Mouse (Mus musculus) adipocyte (in vitro differentiated cells): ENCODE measurements at regions not wholly inside any gene's neighbourhood (a gene's known extent, or its start where the extent isn't known, plus 50 kb on each side); places are given as distances from the start of the nearest gene placed in this dataset.
"Not testable (repeated sequence)": the region's sequence is repeated elsewhere in the genome, so short reads cannot be mapped to it uniquely, and the experiment has no call there.

ENCODE experiments used
- DNase-seq: peaks from one replicate; pipeline ENCODE4 v3.0.0-alpha.2; 2016; ENCODE audit warnings: low spot score

GRCm38 (mm10) chr10:99584855-99585254, 174.6 kb downstream of the Csl start:
- no peak for DNase-seq

DNA sequence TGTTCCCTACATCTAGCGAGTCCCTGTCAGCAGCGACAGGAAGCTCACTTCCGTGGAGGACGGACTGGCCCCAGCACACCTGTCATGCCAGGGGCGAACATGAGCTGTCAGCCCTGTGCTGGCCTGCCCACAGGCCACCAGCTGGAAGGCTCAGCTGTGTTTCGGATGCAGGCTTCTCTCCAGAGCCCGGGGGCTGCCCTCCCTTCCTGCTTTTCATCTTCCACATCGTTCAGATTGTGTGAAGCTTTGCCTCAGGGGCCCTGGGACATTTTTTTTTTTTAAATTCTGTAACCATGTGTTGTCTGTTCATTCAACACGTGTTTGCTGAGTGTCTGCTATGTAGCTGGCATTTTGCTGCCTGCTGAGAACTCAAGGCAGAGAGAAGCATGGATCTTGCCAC, 167.2 kb downstream of the Csl start:
- no peak for DNase-seq

- DNase-seq = no peak
Measured at GRCm38 (mm10) chr10:99595659-99596058, 163.8 kb downstream of the Csl start.

DNA sequence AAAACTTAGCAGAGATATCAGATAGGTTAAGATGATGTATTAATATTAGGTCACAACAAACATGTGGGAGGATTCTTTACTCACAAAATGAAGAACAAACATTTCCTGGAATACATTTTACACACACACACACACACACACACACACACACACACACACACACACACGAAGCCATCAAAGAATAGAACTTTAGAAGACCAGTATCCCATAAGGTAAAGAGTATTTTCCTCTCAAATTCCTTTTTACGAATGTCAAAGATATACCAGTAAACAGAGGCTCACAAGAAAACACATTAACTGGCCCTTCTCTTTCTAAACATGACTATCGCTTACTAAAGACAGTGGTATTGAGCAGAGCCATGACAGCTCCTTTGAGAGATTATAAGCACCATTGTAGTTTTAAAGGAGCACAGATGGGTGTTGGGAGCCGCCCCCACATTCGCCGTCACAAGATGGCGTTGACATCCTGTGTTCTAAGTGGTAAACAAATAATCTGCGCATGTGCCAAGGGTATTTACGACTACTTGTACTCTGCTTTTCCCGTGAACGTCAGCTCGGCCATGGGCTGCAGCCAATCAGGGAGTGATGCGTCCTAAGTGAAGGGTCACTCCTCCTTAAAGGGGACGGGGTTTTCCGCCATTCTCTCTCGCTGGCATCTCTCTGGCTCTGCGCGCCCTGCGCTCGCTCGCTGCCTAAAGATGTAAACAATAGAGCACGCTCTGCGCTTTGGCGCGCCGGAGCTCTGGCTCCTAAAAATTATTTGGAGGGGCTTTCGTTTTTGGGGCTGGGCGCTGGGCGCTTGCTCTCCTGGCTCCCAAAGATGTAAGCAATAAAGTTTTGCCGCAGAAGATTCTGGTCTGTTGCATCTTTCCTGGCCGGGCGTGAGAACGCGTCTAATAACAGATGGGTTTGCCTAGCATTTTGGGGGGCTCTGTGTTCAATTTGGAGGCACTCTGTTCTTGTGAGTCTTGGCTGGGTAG, 160.0 kb downstream of the Csl start:
- DNase-seq = not testable (repeated sequence)

GRCm38 (mm10) chr10:99602331-99602730, 157.1 kb downstream of the Csl start:
- peak; percentile 82 for DNase-seq

DNA sequence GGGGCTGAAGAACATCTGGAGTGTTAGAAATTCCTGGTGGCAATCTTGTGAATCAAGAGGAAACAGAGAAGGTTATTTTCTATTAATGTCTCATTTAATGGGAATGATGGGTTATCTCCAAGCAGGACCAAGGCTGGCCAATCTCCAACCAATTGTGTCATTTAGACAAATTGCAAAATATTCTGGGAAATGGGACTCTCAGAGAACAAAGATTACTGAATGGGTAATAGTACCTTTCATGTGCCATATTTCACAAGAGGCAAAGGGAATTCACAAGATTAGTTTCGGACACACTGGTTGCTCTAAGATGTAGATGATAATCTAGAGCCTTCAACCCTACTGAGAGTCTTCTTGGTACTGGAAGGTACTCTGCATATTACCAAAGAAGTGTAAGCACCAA, 155.3 kb downstream of the Csl start:
- no peak for DNase-seq

GRCm38 (mm10) chr10:99608477-99608876, 151.0 kb downstream of the Csl start:
- no peak for DNase-seq

DNA sequence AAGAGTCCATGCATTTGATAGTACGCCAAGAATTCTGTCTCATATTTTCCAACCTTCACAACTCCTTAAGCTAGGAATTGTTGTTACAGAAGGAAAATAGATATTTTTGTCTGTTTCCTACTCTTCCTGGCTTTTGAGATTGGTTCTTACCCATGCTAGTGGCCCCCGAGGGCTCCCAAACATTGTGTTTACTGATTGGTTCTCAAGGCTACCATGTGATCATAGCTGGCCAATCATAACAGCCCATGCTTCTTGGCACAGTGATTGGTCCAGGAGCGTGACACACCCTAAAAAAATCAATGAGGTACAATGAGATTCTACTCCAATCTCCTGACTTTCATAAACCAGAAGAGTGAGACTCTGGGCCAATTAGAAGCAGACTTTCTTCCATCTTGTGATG, 150.0 kb downstream of the Csl start:
- no peak for DNase-seq

GRCm38 (mm10) chr10:99610890-99611289, 148.6 kb downstream of the Csl start:
- no peak for DNase-seq

DNA sequence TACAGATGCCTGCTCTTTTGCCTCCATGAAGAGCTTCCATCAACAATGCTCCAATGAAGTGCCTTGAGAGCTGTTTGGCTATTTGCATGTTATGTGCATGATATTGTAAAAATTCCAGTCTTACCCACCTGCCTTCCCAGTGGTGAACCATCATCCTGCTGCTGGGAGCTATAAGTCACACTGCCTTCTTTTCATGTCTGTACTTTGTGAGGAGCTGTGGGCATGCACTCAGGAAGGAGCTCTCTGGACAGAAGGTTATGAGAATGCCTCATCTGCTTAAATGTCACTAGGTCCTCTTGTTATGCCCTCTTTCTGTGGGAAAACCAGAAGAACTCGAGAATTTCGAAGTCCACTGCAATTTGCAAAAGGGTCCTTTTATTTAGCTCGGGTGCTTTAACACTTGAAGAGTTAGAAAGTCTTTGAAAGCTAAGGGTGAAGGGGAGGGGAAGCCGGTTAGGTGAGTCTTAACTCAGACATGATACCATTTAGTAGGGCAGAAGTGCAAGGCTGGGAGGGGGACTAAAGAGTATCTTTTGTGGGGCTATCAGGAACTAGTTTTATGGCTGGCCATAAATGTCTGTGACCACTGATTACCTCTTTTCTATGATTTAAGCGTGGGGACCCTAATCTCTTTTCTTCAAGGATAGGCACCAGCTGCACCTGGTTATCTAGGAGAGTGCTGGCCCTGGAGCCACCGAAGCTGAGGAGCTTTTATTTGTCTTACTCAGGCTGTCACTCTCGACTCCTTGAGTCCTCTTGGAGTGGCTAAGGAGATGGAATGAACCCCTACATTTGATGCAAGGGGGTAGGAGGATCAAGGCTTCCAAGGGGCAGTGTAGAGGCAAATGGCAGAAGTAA, 144.8 kb downstream of the Csl start:
- DNase-seq = no peak

GRCm38 (mm10) chr10:99615371-99615770, 144.1 kb downstream of the Csl start:
- DNase-seq = no peak

DNA sequence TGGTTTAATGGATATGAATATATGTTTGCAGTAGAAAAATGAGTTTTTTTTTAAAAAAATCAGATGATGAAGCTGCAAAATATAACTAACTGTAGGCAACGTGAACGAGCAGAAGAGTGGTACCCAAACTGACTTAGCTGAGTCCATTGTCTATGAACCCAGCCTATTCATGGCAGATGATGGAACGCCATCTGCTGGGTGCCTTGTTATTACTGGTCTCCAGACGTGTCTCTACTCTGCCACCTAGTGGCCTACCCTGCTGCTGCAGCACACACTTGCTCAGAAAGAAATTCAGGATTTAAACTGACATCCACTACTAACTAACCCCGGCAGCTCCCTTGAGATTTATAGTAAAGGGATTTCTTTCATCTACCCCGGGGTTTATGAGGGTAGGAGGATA, 143.7 kb downstream of the Csl start:
- DNase-seq = peak; percentile 85

DNA sequence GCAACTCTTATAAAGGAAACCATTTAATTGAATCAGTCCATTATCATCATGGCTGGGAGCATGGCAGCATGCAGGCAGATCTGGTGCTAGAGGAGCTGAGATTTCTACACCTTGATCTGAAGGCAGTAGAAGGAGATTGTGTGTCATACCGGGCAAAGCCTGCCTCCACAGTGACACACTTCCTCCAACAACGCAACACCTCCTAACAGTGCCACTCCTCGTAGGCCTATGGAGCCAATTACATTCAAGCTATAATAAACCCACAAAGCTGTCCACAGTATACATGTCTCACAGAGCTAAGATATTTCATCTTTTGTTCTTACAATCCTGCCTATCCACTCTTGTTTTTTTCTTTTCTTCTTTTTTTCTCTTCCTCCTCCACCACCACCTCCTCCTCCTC, 141.8 kb downstream of the Csl start:
- no peak for DNase-seq

- peak; percentile 60 for DNase-seq
Measured at GRCm38 (mm10) chr10:99619421-99620151, 139.9 kb downstream of the Csl start.

- no peak for DNase-seq
Measured at GRCm38 (mm10) chr10:99620489-99620888, 139.0 kb downstream of the Csl start.

GRCm38 (mm10) chr10:99627355-99627754, 132.1 kb downstream of the Csl start:
- DNase-seq = no peak

- no peak for DNase-seq
Measured at GRCm38 (mm10) chr10:99632250-99632985, 127.0 kb downstream of the Csl start.

- no peak for DNase-seq
Measured at GRCm38 (mm10) chr10:99635796-99636195, 123.7 kb downstream of the Csl start.

DNA sequence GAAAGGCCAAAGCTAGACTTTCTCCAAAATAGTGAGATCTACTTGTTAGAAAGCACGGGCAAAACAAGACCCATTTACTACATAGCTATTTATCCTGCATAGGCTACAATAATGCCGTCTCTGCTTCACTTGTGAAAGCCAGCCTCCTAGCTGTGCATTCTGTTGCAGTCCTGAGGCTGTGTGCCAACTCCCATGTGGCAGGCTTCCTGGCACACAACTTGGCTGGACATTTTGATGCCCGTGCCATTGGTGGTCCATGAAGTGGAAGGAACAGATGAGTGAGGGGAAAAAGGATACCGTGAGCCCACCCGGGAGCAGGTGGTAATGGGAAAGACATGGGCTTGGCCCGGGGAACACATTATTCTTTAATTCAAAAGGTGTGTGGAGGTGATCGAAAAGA, 120.4 kb downstream of the Csl start:
- no peak for DNase-seq

DNA sequence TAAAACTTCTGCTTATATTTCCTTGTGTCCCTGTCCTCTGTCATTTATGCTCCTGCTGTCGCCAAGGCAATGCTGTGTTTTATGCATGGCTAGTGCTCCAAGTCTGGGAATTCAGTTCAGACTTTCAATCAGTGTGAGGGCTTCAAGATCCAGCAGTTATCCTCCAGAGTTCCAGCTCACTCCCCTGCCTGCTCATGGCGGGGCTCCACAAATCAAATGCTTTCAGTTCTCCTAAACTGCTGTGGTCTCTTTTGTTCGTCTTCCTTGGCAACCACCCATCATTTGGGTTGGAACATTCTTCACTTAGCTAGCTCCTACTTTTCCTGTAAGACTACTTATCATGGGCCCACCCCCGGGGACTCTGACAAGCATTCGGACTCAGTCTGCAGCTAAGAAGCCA, 120.0 kb downstream of the Csl start:
- DNase-seq = peak; percentile 6

- DNase-seq = peak; percentile 73
Measured at GRCm38 (mm10) chr10:99641784-99642183, 117.7 kb downstream of the Csl start.
